Mouse (Mus musculus) kidney, embryonic 14.5 days (tissue): Measurements from ENCODE around the gene Rfxank. TPM values are rescaled to one million over a fixed set of nuclear protein-coding genes. Genes with fewer than 3 reads are reported as not detected.

Experiments used
- ATAC-seq: fragments of 200-750 bp; cut with Nextera tagmentation; 2 replicates; pipeline ENCODE4 v1.8.0; 2017; ENCODE audit warnings: moderate number of reproducible peaks, mild to moderate bottlenecking, moderate TSS enrichment, moderate library complexity; ENCODE audit not compliant: low FRiP score, low TSS enrichment
- H3K27ac ChIP-seq: fragments of 300-500 bp; sonication (generic); 2 replicates; pipeline ENCODE4 v1.5.1; 2014; ENCODE audit warnings: low read depth, mild to moderate bottlenecking, low read length, moderate library complexity, mixed read lengths
- H3K27me3 ChIP-seq: fragments of 300-500 bp; sonication (generic); 2 replicates; pipeline ENCODE4 v1.6.1; 2014; ENCODE audit warnings: mild to moderate bottlenecking, low read length; ENCODE audit not compliant: control insufficient read depth, insufficient read depth
- H3K36me3 ChIP-seq: fragments of 300-500 bp; sonication (generic); 2 replicates; pipeline ENCODE4 v1.6.1; 2014; ENCODE audit warnings: low read length, mixed read lengths; ENCODE audit not compliant: control insufficient read depth, insufficient read depth
- H3K4me1 ChIP-seq: fragments of 300-500 bp; sonication (generic); 2 replicates; pipeline ENCODE4 v1.6.1; 2014; ENCODE audit warnings: low read length, mixed read lengths; ENCODE audit not compliant: control insufficient read depth, insufficient read depth
- H3K4me2 ChIP-seq: fragments of 300-500 bp; sonication (generic); replicated peaks from 2 replicates; pipeline ENCODE4 v1.6.1; 2014; ENCODE audit warnings: low read depth, mild to moderate bottlenecking, low read length
- H3K4me3 ChIP-seq: fragments of 300-500 bp; sonication (generic); 2 replicates; pipeline ENCODE4 v1.5.1; 2014; ENCODE audit warnings: mild to moderate bottlenecking, low read length
- H3K9ac ChIP-seq: fragments of 300-500 bp; sonication (generic); 2 replicates; pipeline ENCODE4 v1.6.1; 2014; ENCODE audit warnings: low read depth, mild to moderate bottlenecking, low read length, moderate library complexity
- H3K9me3 ChIP-seq: fragments of 300-500 bp; sonication (generic); 2 replicates; pipeline ENCODE4 v1.6.1; 2016; ENCODE audit warnings: low read length; ENCODE audit not compliant: control insufficient read depth
- WGBS: fragments of 180-500 bp; shearing (Covaris S2); extraction: QIAGEN DNeasy Blood & Tissue Kit; methylation state at CpG from one replicate; pipeline ENCODE4 v1.1.7; 2014; 5-methylcytosine and 5-hydroxymethylcytosine counted together
- polyA plus RNA-seq: library from polyadenylated mRNA; unstranded; fragments of >200 nt; fragmentation: Nextera tagmentation; extraction: Ambion mirVana; gene quantifications from 2 replicates; pipeline ENCODE4 v1.2.1, GENCODE M21; 2014

Rfxank gene
- polyA plus RNA-seq, 1 experiment from 2014 or later = 18.6 TPM

DNA sequence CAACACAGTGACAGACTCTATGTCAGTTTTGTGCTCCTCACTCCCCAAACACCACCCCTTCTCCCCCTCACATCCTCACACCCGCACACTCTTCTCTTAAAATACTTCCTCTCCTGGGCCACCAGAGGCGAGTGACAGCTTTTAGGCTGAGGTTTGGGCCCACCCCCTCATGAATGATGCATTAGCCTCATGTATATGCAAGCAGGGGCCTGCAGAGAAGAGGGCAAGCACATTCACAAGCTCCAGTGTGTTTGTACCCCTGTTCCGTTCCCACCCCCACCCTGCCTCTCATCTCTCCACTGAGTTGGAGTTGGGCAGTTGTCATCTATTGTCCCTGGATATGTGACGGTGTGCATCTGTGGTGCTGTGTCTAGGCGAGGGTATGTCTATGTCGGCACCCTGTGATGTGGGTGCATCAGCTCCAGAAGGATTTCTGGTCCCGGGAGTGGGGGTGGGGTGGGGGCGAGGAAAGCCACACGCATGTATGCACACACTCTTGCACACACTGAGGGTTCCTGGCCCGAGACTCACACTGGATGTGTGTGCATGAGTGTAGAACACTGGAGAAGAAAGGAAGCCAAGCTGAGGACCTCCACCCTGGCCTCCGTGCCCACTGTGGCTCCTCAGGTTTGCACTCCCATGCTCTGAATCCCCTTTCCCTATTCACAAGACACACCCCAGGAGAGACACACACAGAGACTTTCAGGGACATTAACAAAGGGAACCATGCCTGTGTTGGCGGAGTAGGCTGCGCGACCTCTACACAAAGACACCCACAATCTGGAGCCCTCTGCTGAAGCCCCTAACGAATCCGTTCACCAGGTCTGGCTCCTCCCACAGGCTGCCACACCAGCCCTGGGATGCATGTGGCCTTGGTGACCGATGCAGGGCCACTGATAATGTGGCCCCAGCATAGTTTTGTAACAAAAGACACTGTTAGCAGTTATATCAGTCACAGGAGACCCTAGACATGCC, 19.9 kb downstream of the Rfxank start:
- Histone ChIP-seq H3K36me3 (no peaks in the 10 kb centered on the region), H3K4me3 (no peak overlapping the region), H3K4me1 (no peaks in the 10 kb centered on the region), H3K27ac (no peak overlapping the region), H3K4me2 (no peak overlapping the region), H3K27me3 (peaks cover 51% of the 10 kb centered on the region), H3K9ac (no peak overlapping the region), H3K9me3 (no peaks in the 10 kb centered on the region)
- 12% methylated on average over 17 of the region's 17 CpGs for WGBS
- ATAC-seq = no peak

DNA sequence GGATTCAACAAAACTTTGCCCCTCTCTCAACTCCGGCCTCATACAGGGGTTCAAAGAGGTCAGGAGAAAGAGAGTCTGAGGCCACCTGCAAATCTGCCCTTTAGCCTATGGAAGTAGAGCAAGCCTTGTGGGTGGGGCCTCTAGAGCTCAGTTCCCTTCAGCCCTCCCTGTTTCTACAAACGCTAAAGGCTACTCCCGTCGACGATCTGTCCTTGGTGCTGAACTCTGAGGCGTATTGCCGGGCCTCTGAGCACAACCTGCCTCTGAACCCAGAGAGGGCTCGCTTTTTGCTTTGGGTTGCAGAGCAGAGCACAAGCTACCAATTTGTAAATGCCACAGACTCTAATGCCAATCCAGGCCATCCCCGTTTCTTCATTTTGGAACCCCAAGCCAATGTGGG, 21.3 kb downstream of the Rfxank start:
- Histone ChIP-seq H3K4me1 (no peaks in the 10 kb centered on the region), H3K4me2 (no peak overlapping the region), H3K9ac (no peak overlapping the region), H3K9me3 (no peaks in the 10 kb centered on the region), H3K4me3 (no peak overlapping the region), H3K27ac (no peak overlapping the region), H3K27me3 (peaks cover 65% of the 10 kb centered on the region), H3K36me3 (no peaks in the 10 kb centered on the region)
- ATAC-seq = no peak
- 9% methylated on average over 9 of the region's 9 CpGs for WGBS

DNA sequence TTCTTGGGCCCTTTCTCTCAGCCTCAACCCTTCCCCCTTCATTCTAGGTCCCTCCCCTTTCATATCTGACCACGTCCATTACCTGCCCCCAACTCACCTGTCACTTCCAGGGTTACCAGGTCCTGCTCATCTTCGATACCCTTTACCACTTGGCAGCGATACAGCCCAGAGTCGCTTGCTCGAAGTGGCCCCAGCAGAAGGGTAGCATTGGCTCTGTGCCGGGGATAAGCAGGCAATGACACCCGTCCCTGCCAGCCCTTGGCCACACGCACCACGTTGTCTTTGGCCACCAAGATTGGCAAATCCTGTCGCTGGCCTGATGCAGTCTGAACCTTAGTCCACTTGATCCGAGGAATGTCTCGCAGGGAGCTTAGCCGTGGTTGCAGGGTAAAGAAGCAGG, 24.1 kb downstream of the Rfxank start:
- H3K27me3 ChIP-seq = peaks cover 86% of the 10 kb centered on the region
- H3K9me3 ChIP-seq = no peaks in the 10 kb centered on the region
- 69% methylated on average over 13 of the region's 13 CpGs for WGBS
- H3K4me1 ChIP-seq = no peaks in the 10 kb centered on the region
- H3K4me3 ChIP-seq = no peak overlapping the region
- no peak overlapping the region for H3K27ac ChIP-seq
- H3K4me2 ChIP-seq = no peak overlapping the region
- no peak for ATAC-seq
- no peaks in the 10 kb centered on the region for H3K36me3 ChIP-seq
- no peak overlapping the region for H3K9ac ChIP-seq

DNA sequence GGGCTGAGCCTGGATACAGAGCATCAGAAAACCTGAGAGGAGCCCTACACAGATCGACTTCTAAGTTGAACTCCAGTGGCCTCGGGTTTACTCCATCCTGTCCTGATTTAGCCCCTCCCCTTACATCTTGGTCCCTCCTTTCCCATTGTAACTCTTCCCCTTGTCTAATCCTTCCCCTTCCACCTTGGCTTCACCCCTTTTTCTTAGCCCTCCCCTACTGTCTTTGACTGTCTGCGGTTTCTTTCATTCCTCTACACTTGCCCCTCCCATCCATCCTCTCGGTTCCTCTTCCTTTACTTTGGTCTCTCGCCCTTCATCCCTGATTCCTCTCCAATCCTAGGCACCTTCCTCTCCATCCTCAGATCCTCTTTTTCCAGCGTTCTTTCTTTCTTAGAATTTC, 24.5 kb downstream of the Rfxank start:
- H3K27me3 ChIP-seq = peaks cover 82% of the 10 kb centered on the region
- H3K4me1 ChIP-seq = no peaks in the 10 kb centered on the region
- no peak overlapping the region for H3K4me2 ChIP-seq
- no peaks in the 10 kb centered on the region for H3K9me3 ChIP-seq
- H3K27ac ChIP-seq = no peak overlapping the region
- no peak overlapping the region for H3K4me3 ChIP-seq
- no peak for ATAC-seq
- 21% methylated on average over 6 of the region's 6 CpGs for WGBS
- H3K9ac ChIP-seq = no peak overlapping the region
- no peaks in the 10 kb centered on the region for H3K36me3 ChIP-seq

DNA sequence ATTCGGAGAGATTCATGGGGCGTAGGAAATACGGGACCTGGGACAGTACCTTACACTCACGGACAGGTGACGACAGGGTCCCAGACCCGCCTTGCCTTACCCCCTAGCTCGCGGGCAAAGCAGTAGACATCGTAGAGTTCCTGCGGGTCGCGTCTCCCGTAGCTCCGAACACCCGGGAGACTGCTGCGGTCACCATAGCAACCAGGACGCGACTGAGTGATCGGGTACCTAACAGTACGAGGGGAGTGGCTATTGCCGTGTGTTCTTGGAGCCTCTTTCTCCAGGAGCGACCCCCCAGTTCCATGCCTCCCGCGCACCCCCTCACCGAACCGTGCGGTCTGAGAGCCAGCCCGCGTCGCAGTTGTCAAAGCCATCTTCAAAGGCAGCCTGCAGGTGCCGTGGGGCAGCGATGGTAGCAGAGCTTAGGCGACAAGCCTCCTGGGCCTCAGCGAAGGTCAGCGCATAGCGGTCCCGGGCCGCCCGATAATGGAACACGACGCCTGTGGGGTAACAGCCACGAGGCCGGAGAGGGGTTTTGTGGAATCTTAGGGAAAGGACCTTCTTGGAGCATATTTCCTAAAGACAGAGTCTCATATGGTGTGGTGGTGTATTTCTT, 26.4 kb downstream of the Rfxank start:
- 8% methylated on average over 43 of the region's 43 CpGs for WGBS
- peak overlapping the region; percentile 3; the same call in 1 of the 2 replicates for H3K4me3 ChIP-seq
- H3K4me2 ChIP-seq = no peak overlapping the region

DNA sequence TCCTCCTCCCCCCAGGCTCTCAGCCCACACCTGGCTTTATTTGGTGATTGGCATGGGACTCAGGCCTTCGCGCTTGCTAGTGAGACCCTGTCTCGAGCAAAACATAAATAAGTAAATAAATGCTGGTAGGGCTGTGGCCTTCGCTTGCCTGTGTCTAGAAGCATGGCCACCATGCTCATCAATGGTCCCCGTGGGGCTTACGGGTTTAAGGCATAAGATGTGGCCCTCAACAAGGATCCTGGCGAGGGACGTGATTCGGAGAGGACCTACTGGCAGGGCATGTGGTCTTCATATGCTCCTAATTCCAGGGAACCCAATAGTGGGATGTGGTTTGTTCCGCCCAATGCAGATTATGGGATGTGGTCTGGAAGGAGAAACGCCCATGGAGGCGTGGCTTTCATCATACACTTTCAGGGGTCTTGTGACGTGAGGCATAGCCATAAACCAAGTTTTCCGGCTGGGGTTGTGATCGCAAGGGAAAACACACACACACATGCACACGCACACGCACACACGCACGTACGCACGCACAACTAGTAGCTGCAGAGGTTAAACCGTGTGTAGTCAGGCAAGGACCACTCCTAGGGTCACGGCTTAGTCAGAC, 27.7 kb downstream of the Rfxank start:
- Histone ChIP-seq H3K36me3 (no peaks in the 10 kb centered on the region), H3K4me1 (no peaks in the 10 kb centered on the region), H3K9ac (no peak overlapping the region), H3K4me3 (no peak overlapping the region), H3K27ac (no peak overlapping the region), H3K27me3 (peaks cover 63% of the 10 kb centered on the region), H3K9me3 (no peaks in the 10 kb centered on the region), H3K4me2 (no peak overlapping the region)
- no peak for ATAC-seq
- WGBS = 54% methylated on average over 23 of the region's 23 CpGs

More for the DNA sequence above, 26.4 kb downstream of the Rfxank start:
- no peak overlapping the region for H3K27ac ChIP-seq
- ATAC-seq = no peak
- no peaks in the 10 kb centered on the region for H3K9me3 ChIP-seq
- H3K9ac ChIP-seq = no peak overlapping the region
- H3K27me3 ChIP-seq = peaks cover 69% of the 10 kb centered on the region
- H3K4me1 ChIP-seq = no peaks in the 10 kb centered on the region
- no peaks in the 10 kb centered on the region for H3K36me3 ChIP-seq

DNA sequence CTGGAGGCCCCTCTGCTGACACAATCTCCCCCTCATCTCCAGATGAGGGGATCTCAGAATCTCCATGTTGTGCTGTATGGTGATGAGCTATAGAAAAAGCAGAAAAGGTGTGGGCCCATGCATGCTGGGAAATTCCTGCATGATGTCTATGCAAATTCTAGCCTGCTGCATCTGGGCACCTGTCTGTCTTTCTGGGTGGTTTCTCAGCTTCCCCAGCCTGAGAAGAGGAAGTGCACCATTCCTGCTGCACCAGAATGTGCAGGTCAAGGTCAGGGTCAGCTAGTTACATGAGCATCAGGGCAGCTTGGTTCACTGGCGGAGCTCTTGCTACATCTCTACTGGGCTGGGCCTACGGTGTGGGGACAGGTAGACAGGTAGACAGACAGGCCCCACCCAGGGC, 28.5 kb downstream of the Rfxank start:
- H3K4me2 ChIP-seq = no peak overlapping the region
- H3K9ac ChIP-seq = no peak overlapping the region
- no peaks in the 10 kb centered on the region for H3K36me3 ChIP-seq
- H3K27me3 ChIP-seq = peaks cover 60% of the 10 kb centered on the region
- H3K27ac ChIP-seq = no peak overlapping the region
- ATAC-seq = no peak
- no peaks in the 10 kb centered on the region for H3K4me1 ChIP-seq
- WGBS = 84% methylated on average over 2 of the region's 2 CpGs
- H3K9me3 ChIP-seq = no peaks in the 10 kb centered on the region
- H3K4me3 ChIP-seq = no peak overlapping the region

DNA sequence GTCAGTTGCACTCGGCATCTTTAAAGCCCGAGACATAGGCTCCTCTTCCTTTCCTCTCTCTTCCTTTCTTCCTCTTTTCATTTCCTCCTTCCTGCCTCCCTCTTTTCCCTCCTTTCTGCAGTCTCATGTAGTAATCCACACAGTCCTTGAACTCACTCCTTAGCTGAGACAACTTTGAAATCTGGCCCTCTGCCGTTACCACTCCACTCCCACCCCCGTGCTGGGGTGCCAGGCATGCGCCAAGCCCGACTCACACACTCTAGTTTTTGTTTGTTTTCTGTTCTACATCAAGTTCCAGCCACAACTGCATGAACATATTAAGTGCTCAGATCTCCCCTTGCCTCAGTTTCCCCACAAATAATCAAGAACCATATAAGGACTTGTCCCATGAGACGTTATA, 34.0 kb downstream of the Rfxank start:
- no peak overlapping the region for H3K4me3 ChIP-seq
- H3K9ac ChIP-seq = no peak overlapping the region
- 81% methylated on average over 7 of the region's 7 CpGs for WGBS
- no peaks in the 10 kb centered on the region for H3K36me3 ChIP-seq
- peaks cover 7% of the 10 kb centered on the region for H3K27me3 ChIP-seq
- H3K9me3 ChIP-seq = no peaks in the 10 kb centered on the region
- H3K27ac ChIP-seq = no peak overlapping the region
- no peak for ATAC-seq
- H3K4me2 ChIP-seq = no peak overlapping the region
- no peaks in the 10 kb centered on the region for H3K4me1 ChIP-seq

DNA sequence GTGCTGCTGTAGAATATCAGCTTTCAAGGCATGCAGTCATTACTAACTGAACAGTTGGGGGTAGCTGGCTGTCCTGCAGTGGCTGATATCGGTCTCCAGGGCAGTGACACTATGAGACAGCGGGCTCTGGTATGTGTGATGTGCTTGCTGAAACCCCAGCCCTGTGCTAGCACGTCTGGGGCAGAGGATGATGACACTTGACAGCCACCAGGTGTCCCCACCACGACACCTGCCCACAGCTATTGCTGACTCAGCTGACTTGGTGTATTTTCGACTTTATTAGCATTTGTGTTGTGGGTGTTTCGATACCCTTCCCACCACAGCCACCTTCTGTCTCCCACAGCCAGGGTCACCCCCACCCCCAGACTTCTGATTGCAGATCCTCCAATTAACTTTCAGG, 34.4 kb downstream of the Rfxank start:
- Histone ChIP-seq H3K4me2 (no peak overlapping the region), H3K4me1 (no peaks in the 10 kb centered on the region), H3K9me3 (no peaks in the 10 kb centered on the region), H3K9ac (no peak overlapping the region), H3K4me3 (no peak overlapping the region), H3K27ac (no peak overlapping the region), H3K36me3 (no peaks in the 10 kb centered on the region), H3K27me3 (0 out of 2 replicates have a peak, but pooled peaks cover 6% of the 10 kb centered on the region)
- 13% methylated on average over 6 of the region's 6 CpGs for WGBS
- ATAC-seq = peak; percentile 74; the same call in 1 of the 2 replicates
